Mouse (Mus musculus) embryo, embryonic 10.5 days (tissue): ENCODE measurements around the gene Efna4.

Experiments used
- DNase-seq: peaks from one replicate; pipeline ENCODE4 v3.0.0-alpha.2; 2015; ENCODE audit warnings: low spot score

Efna4 gene

DNA sequence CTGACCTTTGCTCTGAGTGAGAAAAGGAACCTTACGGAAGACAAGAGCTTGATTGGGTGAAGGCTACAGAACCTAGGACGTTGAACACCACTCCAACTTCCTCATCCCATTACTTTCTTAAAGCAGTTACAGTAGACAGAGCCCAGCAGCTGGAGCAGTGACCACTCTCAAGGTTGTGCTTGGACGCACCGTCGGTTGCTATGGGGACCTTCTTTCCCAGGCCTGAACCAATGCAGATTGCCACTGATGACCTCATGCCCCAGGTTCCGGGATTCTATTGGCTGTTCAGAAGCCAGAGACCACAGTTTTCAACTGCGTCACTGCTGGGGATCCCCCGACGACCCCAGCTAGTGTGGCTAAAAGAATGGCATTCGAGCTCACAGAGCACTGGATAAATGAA is 6.9 kb downstream of the Efna4 start:
- peak; percentile 75 for DNase-seq

- DNase-seq, result no peak
Observed at GRCm38 (mm10) chr3:89330346-89330745, 7.5 kb downstream of the Efna4 start.

- DNase-seq, result no peak
Observed at GRCm38 (mm10) chr3:89328623-89329022, 9.2 kb downstream of the Efna4 start.

DNA sequence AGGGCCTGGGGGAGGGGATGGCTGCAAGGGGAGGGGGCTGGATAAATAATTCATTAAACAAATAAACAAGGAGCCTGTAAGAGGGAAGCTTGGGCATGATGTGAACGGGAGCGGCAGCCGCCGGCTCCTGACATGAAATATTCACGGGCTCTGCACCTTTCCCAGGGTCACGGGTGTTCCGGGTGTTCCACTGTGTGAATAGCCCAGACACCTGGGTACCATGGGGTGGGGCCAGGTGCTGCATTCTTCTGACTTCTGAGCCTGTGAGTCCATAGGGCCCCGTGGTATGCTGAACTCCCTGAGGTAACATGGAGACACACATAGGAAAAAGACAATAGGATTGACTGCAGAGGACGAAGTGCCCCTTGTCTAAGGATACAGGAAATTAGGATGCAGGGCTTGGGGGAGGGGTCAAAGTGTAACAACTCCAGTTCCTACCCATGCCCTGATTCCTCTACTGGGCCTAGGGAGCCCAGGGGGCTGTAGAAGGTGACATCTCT is 10.4 kb downstream of the Efna4 start:
- no peak for DNase-seq

GRCm38 (mm10) chr3:89325882-89326281 is 11.9 kb downstream of the Efna4 start:
- DNase-seq, result no peak

DNA sequence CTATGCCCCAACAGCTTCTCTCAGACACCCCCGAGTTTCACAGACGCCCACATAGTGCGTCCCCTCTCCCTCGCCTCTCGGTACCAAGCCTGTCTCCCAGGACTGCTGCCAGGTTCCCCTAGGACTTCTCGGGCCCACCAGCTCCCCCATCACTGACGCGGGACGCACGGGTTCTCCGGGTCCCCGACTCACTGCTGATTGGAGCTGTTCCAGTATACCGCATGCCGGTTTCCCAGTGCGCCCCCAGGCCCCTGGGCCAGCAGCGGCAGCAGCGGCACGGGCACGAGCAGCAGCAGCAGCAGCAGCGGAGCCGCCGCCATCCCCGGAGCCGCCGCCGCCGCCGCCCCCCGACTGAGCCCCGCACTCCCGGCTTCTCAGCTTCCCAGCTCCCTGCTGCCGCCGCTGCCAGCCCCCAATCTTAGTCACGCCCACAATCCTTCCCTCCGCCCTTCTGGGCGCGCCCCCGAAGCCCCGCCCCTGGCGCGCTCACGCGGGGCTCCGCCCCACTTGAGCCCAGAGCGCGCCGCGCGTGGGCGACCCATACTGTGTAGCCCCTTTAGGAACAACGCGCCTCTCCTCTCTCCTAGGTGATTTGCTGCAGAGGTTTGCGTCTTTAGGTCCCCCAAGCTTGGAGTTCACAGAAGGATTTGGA is 15.2 kb downstream of the Efna4 start, which contains the start of gene Efna3:
TSS of gene Efna3 (minus strand) at position 452 of the 652 bp plus-strand sequence.
- peak; percentile 84 for DNase-seq

GRCm38 (mm10) chr3:89322131-89322500 is 15.7 kb downstream of the Efna4 start:
- DNase-seq, result no peak

DNA sequence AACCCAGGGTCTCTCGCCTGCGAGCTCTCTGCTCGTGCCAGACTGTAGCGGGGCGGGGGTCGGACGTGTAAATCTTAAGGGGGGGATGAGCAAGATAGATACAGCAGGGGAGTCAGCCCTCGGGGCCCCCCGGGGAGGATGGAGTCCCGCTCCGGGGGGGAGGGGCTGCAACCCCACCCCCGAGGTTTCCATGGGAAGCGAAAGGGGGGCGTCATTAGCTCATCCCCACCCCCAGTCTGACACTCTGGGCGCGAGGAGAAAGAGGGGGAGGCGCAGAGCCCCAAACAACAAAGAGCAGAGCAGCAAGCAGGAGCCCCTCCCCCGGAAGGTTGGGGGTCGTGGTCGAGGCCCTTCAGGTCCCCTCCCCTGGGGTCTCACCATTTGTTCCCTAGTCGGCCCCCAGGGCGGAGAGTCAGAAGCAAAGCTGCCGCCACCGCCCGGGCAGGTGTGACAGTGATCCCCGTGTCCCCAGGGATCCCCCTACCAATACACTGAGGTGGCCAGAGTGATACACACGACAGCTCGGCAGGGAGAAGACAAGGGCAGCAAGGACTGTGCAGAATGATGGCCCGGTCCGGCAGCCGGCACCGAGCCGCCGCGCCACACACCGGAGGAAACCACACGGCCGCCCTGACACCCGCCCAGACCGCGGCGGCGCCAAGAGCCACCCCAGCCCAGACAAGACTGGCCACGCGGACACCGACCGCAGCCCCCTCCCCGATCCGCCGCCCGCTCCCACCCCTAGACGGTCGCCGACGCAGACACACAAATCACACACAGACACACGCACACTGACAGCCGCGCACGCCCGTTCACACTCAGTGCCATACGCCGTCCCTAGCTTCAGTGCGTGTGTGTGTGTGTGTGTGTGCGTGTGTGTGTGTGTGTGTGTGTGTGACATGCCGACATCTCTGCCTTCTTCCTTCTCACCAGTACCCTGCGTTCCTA is 16.4 kb downstream of the Efna4 start:
- DNase-seq, result peak; percentile 50

DNA sequence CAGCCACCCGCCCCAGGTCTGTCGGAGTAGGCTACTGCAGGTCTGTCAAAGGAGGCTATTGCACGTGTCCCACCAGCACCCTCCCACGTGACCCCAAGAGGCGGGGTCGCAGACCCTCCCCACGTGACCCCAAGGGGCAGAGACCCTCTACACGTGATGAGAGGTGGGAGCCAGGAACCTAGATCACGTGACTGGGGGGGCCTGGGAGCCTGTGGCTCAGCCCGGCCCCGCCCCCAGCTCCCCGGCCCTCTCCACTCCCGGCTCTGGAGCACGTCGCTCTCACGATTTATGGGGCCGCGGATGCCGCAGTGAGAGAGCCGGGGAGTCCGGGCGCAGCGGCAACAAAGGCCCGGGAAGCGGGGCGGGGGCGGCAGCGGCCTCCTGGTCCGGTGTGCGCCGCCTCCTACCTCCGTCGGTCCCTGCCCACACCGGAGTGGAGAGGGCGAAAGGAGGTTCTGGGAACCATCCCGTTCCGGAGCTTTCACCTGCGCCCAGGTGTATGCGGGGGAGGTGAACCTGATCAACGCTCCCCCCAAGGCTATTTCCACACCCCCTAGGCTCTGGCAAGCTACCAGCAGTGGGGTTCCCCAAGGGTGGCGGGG is 17.1 kb downstream of the Efna4 start:
- DNase-seq, result peak; percentile 88

DNA sequence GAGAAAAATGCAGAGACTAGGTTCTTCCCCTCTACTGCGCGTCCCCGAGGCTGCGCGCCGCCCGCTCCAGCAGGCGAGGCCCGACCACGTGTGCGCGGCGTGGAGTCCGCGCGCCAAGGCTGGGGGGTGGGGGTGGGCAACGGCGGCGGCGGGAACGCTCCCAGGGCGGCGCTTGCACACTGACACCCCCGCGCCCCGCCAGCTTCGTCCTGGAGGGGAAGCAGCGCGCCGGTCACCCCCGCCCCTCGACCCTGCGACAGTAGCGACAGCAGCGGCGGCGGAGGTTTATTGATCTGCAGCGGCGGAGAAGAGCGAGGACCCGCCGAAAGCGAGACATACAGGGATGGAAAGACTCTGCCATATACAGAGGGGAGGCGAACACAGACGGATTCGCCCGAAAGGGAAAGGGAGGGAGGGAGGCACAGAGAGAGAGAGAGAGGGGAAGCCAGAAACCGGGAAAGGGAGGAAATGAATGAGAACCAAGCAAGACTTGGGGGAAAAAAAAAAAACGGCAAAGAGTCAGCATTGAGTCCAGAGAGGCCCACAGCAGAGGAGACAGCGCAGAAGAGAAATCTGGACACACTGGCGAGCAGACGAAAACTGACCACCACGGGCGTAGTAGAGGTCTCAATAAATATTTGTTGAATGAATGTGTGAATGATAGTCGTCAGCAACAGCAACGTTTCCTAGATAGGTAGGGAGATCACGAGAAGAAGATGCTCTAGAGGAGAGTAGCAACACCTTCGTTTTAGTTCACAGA is 18.1 kb downstream of the Efna4 start:
- DNase-seq, result peak; percentile 58

DNA sequence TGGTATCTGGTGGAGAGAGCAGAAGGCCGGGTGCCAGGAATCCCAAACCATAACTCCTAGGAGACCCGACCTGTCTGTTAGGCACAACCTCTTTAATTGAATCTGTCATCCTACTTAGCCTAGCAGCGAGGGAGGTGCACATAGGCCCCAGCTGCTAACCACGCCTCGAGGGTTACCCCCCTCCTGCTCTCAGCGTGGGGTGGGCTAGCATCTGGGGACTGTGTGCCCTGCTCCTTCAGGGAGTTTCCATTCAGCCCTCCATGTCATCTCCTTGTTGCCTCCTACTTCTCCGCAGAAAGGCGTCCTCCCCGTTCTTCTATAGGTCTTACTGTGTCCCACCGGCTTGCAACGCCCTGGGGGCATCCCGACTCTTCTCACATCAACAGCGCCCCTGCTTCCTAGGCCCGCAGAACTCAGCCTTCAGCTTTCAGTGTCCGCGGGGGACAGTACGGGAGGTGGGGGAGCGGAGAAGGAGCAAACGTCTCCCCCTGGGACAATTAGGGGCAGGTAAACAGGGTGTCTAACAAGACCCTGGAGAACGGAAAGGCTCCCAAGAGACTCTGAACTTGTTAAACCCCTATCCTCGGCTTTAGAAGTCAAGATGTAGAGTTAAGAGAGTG is 18.7 kb downstream of the Efna4 start:
- DNase-seq, result no peak

DNA sequence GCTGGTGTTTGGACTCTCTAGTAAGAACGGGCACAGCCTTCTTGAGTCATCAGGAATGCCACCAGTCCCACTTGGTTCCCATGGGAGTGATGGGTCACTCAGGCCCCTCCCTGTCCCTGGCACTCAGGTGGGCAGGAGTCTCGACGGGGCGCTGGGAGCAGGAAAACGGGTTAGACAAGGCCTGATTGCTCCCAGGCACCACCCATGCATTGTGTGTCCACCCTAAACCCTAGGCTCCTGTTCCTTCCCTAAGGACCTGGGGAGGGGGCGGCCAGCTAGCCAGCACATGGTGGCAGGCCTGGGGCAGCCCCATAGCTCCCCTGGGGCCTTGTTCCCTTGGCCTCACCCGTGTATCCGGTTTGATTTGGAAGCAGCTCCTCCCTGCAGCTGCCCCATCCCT is 19.5 kb downstream of the Efna4 start:
- no peak for DNase-seq

GRCm38 (mm10) chr3:89317246-89317645 is 20.6 kb downstream of the Efna4 start:
- no peak for DNase-seq

GRCm38 (mm10) chr3:89316833-89317232 is 21.0 kb downstream of the Efna4 start:
- peak; percentile 96 for DNase-seq

- DNase-seq, result no peak
Observed at GRCm38 (mm10) chr3:89315930-89316831, 21.6 kb downstream of the Efna4 start.

DNA sequence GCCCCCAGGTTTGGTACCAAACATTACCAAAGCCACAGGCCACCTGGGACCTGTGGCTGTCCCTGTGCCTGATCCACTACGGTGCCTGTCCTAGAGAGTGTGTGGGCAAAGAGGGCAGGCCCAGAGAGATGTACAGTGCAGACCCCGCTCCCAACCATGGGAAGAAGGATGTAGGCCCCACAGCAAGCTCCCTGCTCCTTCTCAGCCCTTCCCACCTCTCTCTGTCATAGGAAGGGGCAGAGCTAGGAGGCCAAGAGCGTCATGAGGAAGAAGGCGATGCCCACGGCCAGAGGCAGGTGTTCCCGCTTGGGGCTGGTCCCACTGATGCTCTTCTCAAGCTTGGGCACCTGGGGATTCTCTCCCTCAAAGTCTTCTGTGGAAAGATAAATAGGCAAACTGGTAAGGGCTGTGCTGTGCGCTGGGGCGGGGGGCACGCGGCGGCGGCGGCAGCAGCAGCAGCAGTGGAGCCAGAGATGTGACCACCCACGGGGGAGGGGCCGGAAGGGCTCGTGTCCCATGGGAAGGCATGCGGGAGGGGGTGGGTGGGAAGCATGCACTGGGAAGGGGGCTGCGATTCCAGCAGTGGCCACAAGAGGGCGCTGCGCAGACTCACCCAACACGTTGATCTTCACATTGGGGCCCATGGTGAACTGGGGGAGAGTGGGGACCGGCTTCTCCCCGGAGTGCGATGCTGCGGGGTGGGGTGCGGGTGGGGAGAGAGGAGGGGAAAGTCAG is 22.5 kb downstream of the Efna4 start:
- peak; percentile 89 for DNase-seq

DNA sequence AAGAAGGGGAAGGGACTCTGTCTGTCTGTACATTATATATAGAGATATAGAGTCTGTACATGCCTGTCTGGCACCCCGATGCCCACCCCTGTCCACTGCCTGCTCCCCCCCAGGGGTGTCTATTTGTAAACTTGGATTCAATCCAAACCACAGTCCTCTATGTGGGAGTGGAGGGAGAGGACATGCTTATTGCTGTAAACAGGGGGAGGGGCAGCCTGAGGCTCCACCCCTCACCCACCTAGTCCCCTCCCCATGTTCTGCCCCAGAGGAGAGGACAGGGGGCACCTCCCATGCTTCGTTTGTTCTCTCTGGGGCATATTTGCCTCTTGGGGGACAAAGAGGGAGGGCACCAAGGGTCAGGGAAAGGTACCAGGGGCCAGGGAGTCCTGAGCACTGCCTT is 23.0 kb downstream of the Efna4 start:
- no peak for DNase-seq

GRCm38 (mm10) chr3:89314340-89314739 is 23.5 kb downstream of the Efna4 start:
- no peak for DNase-seq

DNA sequence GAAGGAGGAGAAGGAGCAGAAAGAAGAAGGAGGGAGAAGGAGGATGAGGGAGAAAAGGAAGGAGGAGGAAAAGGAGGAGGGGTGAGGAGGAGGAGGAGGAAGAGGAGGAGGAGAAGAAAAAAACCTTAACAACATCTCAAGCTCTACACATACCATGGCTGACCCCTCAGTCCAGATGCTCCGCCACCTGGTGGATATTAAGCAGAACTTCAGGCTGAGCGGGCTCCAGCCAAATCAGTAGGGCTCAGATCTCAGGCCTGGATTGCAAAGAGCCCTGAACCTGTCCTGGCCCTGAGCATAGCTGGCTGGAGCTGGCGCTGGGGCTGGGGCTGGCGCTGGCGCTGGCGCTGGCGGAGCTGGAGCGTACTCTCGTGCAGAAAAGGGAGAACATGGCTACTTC is 29.7 kb downstream of the Efna4 start:
- DNase-seq, result peak; percentile 94
